Mouse (Mus musculus): ENCODE measurements around the gene Rab1a. TPM values are rescaled to one million over a fixed set of nuclear protein-coding genes. Genes with fewer than 3 reads are reported as not detected.

The Rab1a gene
- polyA plus RNA-seq, 1 experiment: 69.8 TPM

GRCm38 (mm10) chr11:20253088-20253487, 51.9 kb downstream of the Rab1a start:
- Histone ChIP-seq H3K4me3 (replicated peaks; ENCODE audit: extremely low read depth, low read depth, low read length) (no peak overlapping the region), H3K4me1 (ENCODE audit: control insufficient read depth, insufficient read depth, low read length) (peaks cover 4% of the 10 kb centered on the region; the same call in 1 of the 2 replicates)
- DNase-seq: no peak
- TF ChIP-seq POLR2A (IDR thresholded peaks at IDR 0.05; ENCODE audit: borderline replicate concordance, extremely low read depth, low read depth, low read length): no peak
- 59% methylated on average over 2 of the region's 2 CpGs for WGBS

- DNase-seq: no peak
- H3K4me1 ChIP-seq (ENCODE audit: control insufficient read depth, insufficient read depth, low read length): 0 out of 2 replicates have a peak, but pooled peaks cover 2% of the 10 kb centered on the region
- no peak overlapping the region for H3K4me3 ChIP-seq (replicated peaks; ENCODE audit: extremely low read depth, low read depth, low read length)
- TF ChIP-seq CTCF (IDR thresholded peaks at IDR 0.05; ENCODE audit: insufficient read depth, low read length) (no peak), POLR2A (IDR thresholded peaks at IDR 0.05; ENCODE audit: borderline replicate concordance, extremely low read depth, low read depth, low read length) (no peak)
- 59% methylated on average over 4 of the region's 4 CpGs for WGBS
Observed at GRCm38 (mm10) chr11:20254791-20255190, 53.6 kb downstream of the Rab1a start.

GRCm38 (mm10) chr11:20262628-20263380, 61.6 kb downstream of the Rab1a start:
- H3K4me1 ChIP-seq (ENCODE audit: control insufficient read depth, insufficient read depth, low read length): no peaks in the 10 kb centered on the region; the same call in 1 of the 2 replicates
- DNase-seq: no peak
- TF ChIP-seq CTCF (IDR thresholded peaks at IDR 0.05; ENCODE audit: insufficient read depth, low read length) (no peak), POLR2A (IDR thresholded peaks at IDR 0.05; ENCODE audit: borderline replicate concordance, extremely low read depth, low read depth, low read length) (no peak)
- WGBS: 57% methylated on average over 8 of the region's 8 CpGs
- H3K4me3 ChIP-seq (replicated peaks; ENCODE audit: extremely low read depth, low read depth, low read length): no peak overlapping the region

- no peak for DNase-seq
- TF ChIP-seq POLR2A (IDR thresholded peaks at IDR 0.05; ENCODE audit: borderline replicate concordance, extremely low read depth, low read depth, low read length) (no peak), CTCF (IDR thresholded peaks at IDR 0.05; ENCODE audit: insufficient read depth, low read length) (no peak)
- no peaks in the 10 kb centered on the region for H3K4me1 ChIP-seq (ENCODE audit: control insufficient read depth, insufficient read depth, low read length)
- no peak overlapping the region for H3K4me3 ChIP-seq (replicated peaks; ENCODE audit: extremely low read depth, low read depth, low read length)
- WGBS: 78% methylated on average over 6 of the region's 6 CpGs
Observed at GRCm38 (mm10) chr11:20269885-20270284, 68.7 kb downstream of the Rab1a start.

- TF ChIP-seq POLR2A (IDR thresholded peaks at IDR 0.05; ENCODE audit: borderline replicate concordance, extremely low read depth, low read depth, low read length): no peak
- no peak for TF ChIP-seq CTCF (IDR thresholded peaks at IDR 0.05; ENCODE audit: insufficient read depth, low read length)
- DNase-seq: no peak
- 70% methylated on average over 2 of the region's 2 CpGs for WGBS
- no peak overlapping the region for H3K4me3 ChIP-seq (replicated peaks; ENCODE audit: extremely low read depth, low read depth, low read length)
- H3K4me1 ChIP-seq (ENCODE audit: control insufficient read depth, insufficient read depth, low read length): no peaks in the 10 kb centered on the region
Observed at GRCm38 (mm10) chr11:20275974-20276373, 74.7 kb downstream of the Rab1a start.

Other genes starting within 250 kb of the Rab1a start
- 22.5 and 37.7 TPM in 2 replicates for gene Actr2, start 88.5 kb upstream of the Rab1a start, polyA plus RNA-seq (2012; rRNA removed)
- 19.5 and 21.0 TPM in 2 replicates for gene Cep68, start 48.0 kb downstream of the Rab1a start, polyA plus RNA-seq (2012; rRNA removed)
- 7.5 and 12.5 TPM in 2 replicates for gene Slc1a4, start 131.3 kb downstream of the Rab1a start, polyA plus RNA-seq (2012; rRNA removed)